ENCODE assay signal across 30 mouse cellular contexts in the genomic region with DNA sequence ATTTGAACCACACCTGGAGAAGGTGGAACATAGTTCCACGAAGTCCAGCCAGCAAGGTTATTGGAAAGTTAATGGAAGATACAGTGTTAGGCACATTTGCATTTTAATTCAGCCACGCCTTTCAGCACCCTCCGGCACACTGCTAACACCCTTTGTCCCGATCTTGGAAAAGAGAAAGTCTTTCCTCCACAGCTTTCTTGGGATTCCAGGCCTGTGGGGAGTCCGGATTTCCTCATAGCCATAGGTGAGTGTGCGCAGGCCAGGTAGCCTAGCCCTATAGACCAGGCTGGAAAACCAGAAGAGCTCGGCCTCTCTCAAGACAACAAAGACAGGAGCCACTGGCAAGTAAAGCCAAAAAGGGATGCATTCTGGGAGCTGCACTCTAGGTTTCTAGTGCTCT. TPM values are rescaled to one million over a fixed set of nuclear protein-coding genes. Genes with fewer than 3 reads are reported as not detected.
"Had no signal": no experiment of that assay in that cellular context is flagged by ENCODE, and none has a peak within 500 bp of the region (broad histone marks: within the 10 kb centered on the region; RNA-seq: fewer than 3 reads in every experiment).

No protein-coding gene starts in this region.

- H3K27me3 ChIP-seq: limb, embryonic 12.5 days; limb, embryonic 15.5 days; midbrain, embryonic 13.5 days; neural tube, embryonic 13.5 days; stomach, embryonic 15.5 days had no signal

- H3K4me1 ChIP-seq: limb, embryonic 12.5 days; limb, embryonic 15.5 days; megakaryocyte, embryonic 14.5 days; midbrain, embryonic 10.5 days; midbrain, embryonic 13.5 days; neural tube, embryonic 13.5 days; stomach, embryonic 15.5 days had no signal

- H3K27ac ChIP-seq: kidney, postnatal 0 days; layer of hippocampus, adult 2 months; limb, embryonic 12.5 days; limb, embryonic 15.5 days; liver, embryonic 14.5 days; macrophage; midbrain, embryonic 10.5 days; midbrain, embryonic 13.5 days; neural tube, embryonic 13.5 days; stomach, embryonic 15.5 days had no signal

- H3K4me3 ChIP-seq: layer of hippocampus, adult 2 months; limb, embryonic 12.5 days; limb, embryonic 15.5 days; megakaryocyte, embryonic 14.5 days; midbrain, embryonic 10.5 days; midbrain, embryonic 13.5 days; myocyte; neural tube, embryonic 13.5 days; stomach, embryonic 15.5 days had no signal

- DNase-seq: layer of hippocampus, adult 9-11 months; left cerebral cortex, postnatal 4 days; liver, postnatal 0 days; lung, embryonic 14.5 days; retina, postnatal 1 day; right cerebral cortex, postnatal 25 days; spleen, adult 18-20 months; thymus, adult 18-20 months; thymus, postnatal 36 days had no signal

- H3K9ac ChIP-seq: limb, embryonic 12.5 days; limb, embryonic 15.5 days; liver, embryonic 14.5 days; liver, postnatal 0 days; lung, embryonic 14.5 days; midbrain, embryonic 13.5 days; neural tube, embryonic 13.5 days; stomach, embryonic 15.5 days had no signal

- H3K4me2 ChIP-seq: limb, embryonic 12.5 days; limb, embryonic 15.5 days; liver, embryonic 11.5 days; lung, embryonic 14.5 days; midbrain, embryonic 13.5 days; neural tube, embryonic 13.5 days; stomach, embryonic 15.5 days had no signal

- H3K9me3 ChIP-seq: limb, embryonic 12.5 days; limb, embryonic 15.5 days; midbrain, embryonic 10.5 days; midbrain, embryonic 13.5 days; neural tube, embryonic 13.5 days; stomach, embryonic 15.5 days had no signal

- H3K36me3 ChIP-seq: limb, embryonic 12.5 days; limb, embryonic 15.5 days; midbrain, embryonic 10.5 days; midbrain, embryonic 13.5 days; neural tube, embryonic 13.5 days; stomach, embryonic 15.5 days had no signal

- ATAC-seq: inflammation-experienced regulatory T-cells, adult 6 months; intestine, embryonic 16.5 days; liver, postnatal 0 days; lung, postnatal 0 days; midbrain, embryonic 13.5 days; midbrain, embryonic 16.5 days had no signal

RNA-seq across cellular contexts. Expression of gene Elf5, which starts 50.7 kb away (rescaled TPM):
- total RNA-seq: monocyte, adult 5-6 weeks; neutrophil, adult 5-6 weeks had no signal
- polyA plus RNA-seq: inflammation-experienced regulatory T-cells, adult 6 months; limb, embryonic 12.5 days; liver, embryonic 11.5 days; liver, postnatal 0 days; macrophage; midbrain, embryonic 10.5 days; midbrain, embryonic 13.5 days; midbrain, embryonic 16.5 days; myocyte; neural tube, embryonic 13.5 days had no signal

RNA-seq across cellular contexts. Expression of gene Ehf, which starts 57.7 kb away (rescaled TPM):
- total RNA-seq: layer of hippocampus, adult 2 months; layer of hippocampus, postnatal 25 days; left cerebral cortex, adult 8-10 months; left cerebral cortex, postnatal 4 days had no signal
- polyA plus RNA-seq: midbrain, embryonic 10.5 days; myocyte had no signal
